Comparison of ENCODE assay signal across 15 mouse cellular contexts in the genomic region with DNA sequence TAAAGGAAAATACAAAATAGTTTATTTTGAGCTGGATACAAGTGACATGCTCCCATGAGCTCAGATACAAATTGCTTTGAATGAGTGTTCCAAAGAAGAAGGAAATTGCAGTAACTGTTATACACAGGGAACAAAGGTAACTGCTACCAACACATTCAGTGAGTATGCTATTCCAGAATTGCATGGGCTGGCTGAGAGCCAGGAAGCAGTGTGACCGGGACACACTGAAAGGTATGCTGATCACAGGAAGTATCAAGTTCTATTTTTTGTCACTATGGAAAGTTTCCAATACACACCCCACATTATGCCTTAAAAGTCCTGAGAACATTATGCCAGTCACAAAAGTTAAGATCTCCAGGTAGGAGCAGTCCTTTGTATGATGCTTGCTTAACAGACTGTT.
DNase-seq lines count a peak whose midpoint lies in the region; ATAC-seq lines count a peak whose summit lies in the region.
"Had no signal": no experiment of that assay in that cellular context is flagged by ENCODE, and none has a peak within 500 bp of the region (broad histone marks: within the 10 kb centered on the region; RNA-seq: fewer than 3 reads in every experiment).

No protein-coding gene starts in this region.

- H3K27me3 ChIP-seq in midbrain, embryonic 14.5 days (ENCODE audit: control insufficient read depth, insufficient read depth, low read length) = no peaks in the 10 kb centered on the region
- no peaks in the 10 kb centered on the region for H3K27me3 ChIP-seq in midbrain, embryonic 16.5 days (ENCODE audit: control insufficient read depth, insufficient read depth, low read depth, low read length)

- WGBS in midbrain, embryonic 14.5 days = 57% methylated on average over 1 of the region's 1 CpGs
- 65% methylated on average over 1 of the region's 1 CpGs for WGBS in midbrain, embryonic 16.5 days

- no peak overlapping the region for H3K4me3 ChIP-seq in midbrain, embryonic 14.5 days (replicated peaks; ENCODE audit: low read depth, low read length)
- no peak overlapping the region for H3K4me3 ChIP-seq in midbrain, embryonic 16.5 days (ENCODE audit: low read depth, low read length)
- H3K4me3 ChIP-seq: myocyte had no signal

- no peaks in the 10 kb centered on the region for H3K36me3 ChIP-seq in midbrain, embryonic 14.5 days (ENCODE audit: control insufficient read depth, insufficient read depth, low read length)
- no peaks in the 10 kb centered on the region for H3K36me3 ChIP-seq in midbrain, embryonic 16.5 days (ENCODE audit: control insufficient read depth, insufficient read depth, low read length)

- H3K4me2 ChIP-seq in midbrain, embryonic 14.5 days (ENCODE audit: low read length) = no peak overlapping the region
- H3K4me2 ChIP-seq in midbrain, embryonic 16.5 days (ENCODE audit: low read length) = no peak overlapping the region

- intact Hi-C loops in heart, postnatal 10 days (cut with DNase I) = no loop called here

- peak; percentile 2 for DNase-seq in embryo, embryonic 10.5 days (ENCODE audit: low spot score)
- DNase-seq in embryo, embryonic 10 days (ENCODE audit: low spot score) = no peak
- peak; percentile 15 to 33 for DNase-seq in heart, postnatal 10 days
- no peak for DNase-seq in heart, adult 11 months
- DNase-seq in midbrain, embryonic 14.5 days = peak; percentile 24
- DNase-seq in mesoderm, embryonic 11.5 days (ENCODE audit: low read depth, low spot score) = peak; percentile 3
- DNase-seq: adrenal gland, adult 8-10 months; layer of hippocampus, postnatal 36 days; lung, postnatal 14 days; right cerebral cortex, adult 18-20 months; thymus, adult 2 months had no signal

- H3K27ac ChIP-seq in midbrain, embryonic 14.5 days (replicated peaks; ENCODE audit: low read depth, low read length) = no peak overlapping the region
- H3K27ac ChIP-seq in midbrain, embryonic 16.5 days (ENCODE audit: low read length) = no peak overlapping the region
- H3K27ac ChIP-seq: liver, embryonic 14.5 days had no signal

- no peak overlapping the region for H3K9ac ChIP-seq in midbrain, embryonic 14.5 days (replicated peaks; ENCODE audit: low read length)
- H3K9ac ChIP-seq in midbrain, embryonic 16.5 days (ENCODE audit: low read depth, low read length) = no peak overlapping the region
- H3K9ac ChIP-seq: liver, embryonic 14.5 days had no signal

- ATAC-seq in midbrain, embryonic 14.5 days (ENCODE audit: low FRiP score, low TSS enrichment) = no peak
- ATAC-seq in midbrain, embryonic 16.5 days = no peak
- ATAC-seq: inflammation-experienced regulatory T-cells, adult 6 months had no signal

- no peaks in the 10 kb centered on the region for H3K9me3 ChIP-seq in midbrain, embryonic 14.5 days (ENCODE audit: control insufficient read depth, low read length)
- 0 out of 2 replicates have a peak, but pooled peaks cover 2% of the 10 kb centered on the region for H3K9me3 ChIP-seq in midbrain, embryonic 16.5 days (replicated peaks; ENCODE audit: control insufficient read depth, low read length, poor library complexity, severe bottlenecking)

- H3K4me1 ChIP-seq in midbrain, embryonic 14.5 days (ENCODE audit: control insufficient read depth, insufficient read depth, low read length) = no peaks in the 10 kb centered on the region
- H3K4me1 ChIP-seq in midbrain, embryonic 16.5 days (ENCODE audit: control insufficient read depth, insufficient read depth, low read length) = no peaks in the 10 kb centered on the region

Comparison
In these comparisons a context has a peak if more than half of its experiments do, and no peak if none do; other contexts are left out.
1. DNase-seq: peak in embryo, embryonic 10.5 days (single experiment), heart, postnatal 10 days (2 of 2), midbrain, embryonic 14.5 days (single experiment) and mesoderm, embryonic 11.5 days (single experiment); none in embryo, embryonic 10 days (single experiment) and heart, adult 11 months (single experiment).